Mouse (Mus musculus): ENCODE results near the gene Npc1l1. TPM values are rescaled to one million over a fixed set of nuclear protein-coding genes. Genes with fewer than 3 reads are reported as not detected.
A peak's percentile ranks its signal among the peaks of the same experiment; 100 is the strongest.
"Not testable (repeated sequence)": the region's sequence is repeated elsewhere in the genome, so short reads cannot be mapped to it uniquely, and the experiment has no call there.

The Npc1l1 gene
- total and polyA plus RNA-seq, 3 experiments, result 0.10 TPM; not detected in 2

DNA sequence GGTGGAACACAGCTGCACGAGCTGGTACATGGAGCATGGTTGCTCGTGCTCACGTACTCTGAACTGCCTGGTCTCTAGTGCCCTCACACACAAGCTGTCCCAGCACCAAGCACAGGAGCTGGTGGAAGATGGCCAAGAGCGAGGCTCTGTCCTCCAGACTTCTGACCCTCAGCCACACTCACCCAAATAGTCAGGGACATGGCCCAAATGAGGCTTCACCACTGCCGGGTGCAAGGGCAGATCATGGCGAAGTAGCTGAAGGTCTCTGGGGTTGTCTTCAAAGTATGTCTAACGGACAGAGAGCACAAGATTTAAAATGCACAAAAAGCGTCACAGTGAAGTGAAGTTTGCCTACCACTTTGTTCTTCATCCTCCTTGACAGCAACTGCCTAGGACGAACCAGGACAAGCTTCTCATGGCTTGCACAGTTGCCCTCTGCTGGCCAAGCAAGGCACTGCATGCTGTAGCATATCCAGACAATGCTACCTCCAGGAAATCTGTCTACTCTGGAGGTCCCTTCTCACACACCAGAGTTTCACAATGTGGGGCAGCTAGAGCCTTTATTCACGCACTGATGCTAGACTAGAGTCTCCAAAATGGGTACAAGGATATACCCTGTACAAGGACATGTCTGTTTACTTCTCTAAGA, 31.6 kb upstream of the Npc1l1 start (continued):
- TF ChIP-seq UBTF (IDR thresholded peaks at IDR 0.05; ENCODE audit: borderline replicate concordance, insufficient read depth, low read depth, low read length) (no peak), ZC3H11A (IDR thresholded peaks at IDR 0.05; ENCODE audit: low read depth, low read length) (peak; percentile 51; the same call in 1 of the 2 replicates), ETS1 (IDR thresholded peaks at IDR 0.05; ENCODE audit: low read depth, low read length) (no peak), MEF2A (IDR thresholded peaks at IDR 0.05; ENCODE audit: extremely low read depth, insufficient replicate concordance, low read depth, low read length, poor library complexity, severe bottlenecking) (no peak), NELFE (IDR thresholded peaks at IDR 0.05; ENCODE audit: low read depth, low read length) (no peak), RAD21 (IDR thresholded peaks at IDR 0.05; ENCODE audit: low read depth, low read length) (peak; percentile 57), ZMIZ1 (IDR thresholded peaks at IDR 0.05; ENCODE audit: low read depth, low read length) (no peak), E2F4 (IDR thresholded peaks at IDR 0.05; ENCODE audit: borderline replicate concordance, low read depth, low read length) (no peak), POLR2A (IDR thresholded peaks at IDR 0.05; ENCODE audit: control insufficient read depth in 1 of 2, insufficient read depth in 1 of 2, low read depth in 1 of 2, low read length in 2 of 2, poor library complexity in 1 of 2) (peak in 1 of 2 experiments; percentile 45; a peak in 2 of 4 replicates), ZKSCAN1 (IDR thresholded peaks at IDR 0.05; ENCODE audit: low read depth, low read length) (no peak)

DNA sequence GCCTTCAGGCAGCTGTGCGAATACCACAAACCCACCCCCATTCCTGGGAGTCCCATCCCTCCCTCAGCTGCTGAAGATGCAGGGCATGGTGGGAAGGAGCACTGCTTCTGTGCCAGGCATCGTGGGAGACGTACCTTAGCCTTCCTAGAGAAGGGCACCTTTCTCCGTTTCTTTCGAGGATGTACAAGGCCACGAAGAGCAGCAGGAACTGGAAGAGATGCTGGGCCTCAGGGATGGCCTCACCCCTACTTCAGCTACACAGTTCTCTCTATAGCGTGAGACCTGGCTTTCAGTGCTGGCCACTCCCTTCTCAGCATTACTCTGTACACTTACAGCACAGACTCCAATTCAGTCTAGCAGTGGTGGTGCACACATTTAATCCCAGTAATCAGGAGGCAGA, 29.5 kb upstream of the Npc1l1 start:
- no peak overlapping the region for H3K27ac ChIP-seq (ENCODE audit: control insufficient read depth, low read depth, low read length)
- H3K36me3 ChIP-seq (ENCODE audit: control insufficient read depth in 1 of 2, insufficient read depth in 2 of 2, low read length in 2 of 2), result peaks cover 0 to 14% of the 10 kb centered on the region in 2 experiments; a peak in 2 of 4 replicates
- no peak overlapping the region for H3K9ac ChIP-seq (ENCODE audit: control insufficient read depth, low read depth, low read length, poor library complexity, severe bottlenecking)
- H3K4me1 ChIP-seq (ENCODE audit: control insufficient read depth in 1 of 2, insufficient read depth in 2 of 2, low read length in 2 of 2), result peaks cover 0 to 6% of the 10 kb centered on the region in 2 experiments; a peak in 1 of 4 replicates
- H3K27me3 ChIP-seq (ENCODE audit: control insufficient read depth in 1 of 2, insufficient read depth in 2 of 2, low read length in 2 of 2), result no peaks in the 10 kb centered on the region
- H3K4me3 ChIP-seq (ENCODE audit: control insufficient read depth in 1 of 2, insufficient read depth in 1 of 2, low read depth in 2 of 2, low read length in 2 of 2), result no peak overlapping the region
- H3K79me2 ChIP-seq (ENCODE audit: control insufficient read depth, insufficient read depth, low read length, poor library complexity), result no peaks in the 10 kb centered on the region; the same call in 1 of the 2 replicates
- no peak for DNase-seq (ENCODE audit: low read depth, low spot score)
- no peak for TF ChIP-seq POLR2A (IDR thresholded peaks at IDR 0.05; ENCODE audit: control insufficient read depth in 1 of 2, insufficient read depth in 1 of 2, low read depth in 1 of 2, low read length in 2 of 2, poor library complexity in 1 of 2)
- TF ChIP-seq UBTF (IDR thresholded peaks at IDR 0.05; ENCODE audit: borderline replicate concordance, insufficient read depth, low read depth, low read length), result no peak
- no peak for TF ChIP-seq KAT2A (conservative IDR thresholded peaks at IDR 0.05; ENCODE audit: low read depth, low read length)
- TF ChIP-seq POLR2AphosphoS5 (IDR thresholded peaks at IDR 0.05; ENCODE audit: borderline replicate concordance, low read depth, low read length), result peak; percentile 53; the same call in 1 of the 2 replicates
- no peaks in the 10 kb centered on the region for H3K9me3 ChIP-seq (replicated peaks; ENCODE audit: insufficient read depth, low read length)

- peak; percentile 37 for DNase-seq (ENCODE audit: low read depth, low spot score)
- peaks cover 0 to 14% of the 10 kb centered on the region in 2 experiments; a peak in 2 of 4 replicates for H3K36me3 ChIP-seq (ENCODE audit: control insufficient read depth in 1 of 2, insufficient read depth in 2 of 2, low read length in 2 of 2)
- TF ChIP-seq CHD2 (IDR thresholded peaks at IDR 0.05; ENCODE audit: low read length) (no peak), MYC (IDR thresholded peaks at IDR 0.05; ENCODE audit: low read depth, low read length) (no peak), POLR2A (IDR thresholded peaks at IDR 0.05; ENCODE audit: control insufficient read depth in 1 of 2, insufficient read depth in 1 of 2, low read depth in 1 of 2, low read length in 2 of 2, poor library complexity in 1 of 2) (peak in 1 of 2 experiments; percentile 38; a peak in 1 of 4 replicates), POLR2AphosphoS5 (IDR thresholded peaks at IDR 0.05; ENCODE audit: borderline replicate concordance, low read depth, low read length) (0 out of 2 replicates have a peak, but pooled peaks have one; percentile 47), POLR2AphosphoS2 (IDR thresholded peaks at IDR 0.05; ENCODE audit: low read length) (peak; percentile 49)
- no peak overlapping the region for H3K9ac ChIP-seq (ENCODE audit: control insufficient read depth, low read depth, low read length, poor library complexity, severe bottlenecking)
- H3K4me3 ChIP-seq (ENCODE audit: control insufficient read depth in 1 of 2, insufficient read depth in 1 of 2, low read depth in 2 of 2, low read length in 2 of 2), result no peak overlapping the region
- H3K9me3 ChIP-seq (replicated peaks; ENCODE audit: insufficient read depth, low read length), result no peaks in the 10 kb centered on the region
- H3K4me1 ChIP-seq (ENCODE audit: control insufficient read depth in 1 of 2, insufficient read depth in 2 of 2, low read length in 2 of 2), result peaks cover 0 to 6% of the 10 kb centered on the region in 2 experiments; a peak in 1 of 4 replicates
- no peaks in the 10 kb centered on the region for H3K27me3 ChIP-seq (ENCODE audit: control insufficient read depth in 1 of 2, insufficient read depth in 2 of 2, low read length in 2 of 2)
- H3K79me2 ChIP-seq (ENCODE audit: control insufficient read depth, insufficient read depth, low read length, poor library complexity), result no peaks in the 10 kb centered on the region; the same call in 1 of the 2 replicates
- no peak overlapping the region for H3K27ac ChIP-seq (ENCODE audit: control insufficient read depth, low read depth, low read length)
These were observed 26.6 kb upstream of the Npc1l1 start for GRCm38 (mm10) chr11:6256490-6257072.

DNA sequence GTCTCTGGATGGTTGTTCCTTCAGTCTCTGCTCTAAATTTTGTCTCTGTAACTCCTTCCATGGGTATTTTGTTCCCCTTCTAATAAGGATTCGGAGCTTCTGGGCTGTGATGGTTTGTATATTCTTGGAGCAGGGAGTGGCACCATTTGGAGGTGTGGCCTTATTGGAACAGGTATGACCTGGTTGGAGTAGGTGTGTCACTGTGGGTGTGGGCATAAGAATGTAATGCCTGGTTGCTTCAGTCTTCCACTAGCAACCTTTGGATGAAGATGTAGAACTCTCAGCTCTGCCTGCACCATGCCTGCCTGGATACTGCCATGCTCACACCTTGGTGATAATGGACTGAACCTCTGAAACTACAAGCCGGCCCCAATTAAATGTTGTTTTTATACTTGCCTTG, 24.7 kb upstream of the Npc1l1 start:
- H3K4me3 ChIP-seq (ENCODE audit: control insufficient read depth in 1 of 2, insufficient read depth in 1 of 2, low read depth in 2 of 2, low read length in 2 of 2); H3K4me1 ChIP-seq (ENCODE audit: control insufficient read depth in 1 of 2, insufficient read depth in 2 of 2, low read length in 2 of 2); DNase-seq (ENCODE audit: low read depth, low spot score); H3K9me3 ChIP-seq (replicated peaks; ENCODE audit: insufficient read depth, low read length); H3K36me3 ChIP-seq (ENCODE audit: control insufficient read depth in 1 of 2, insufficient read depth in 2 of 2, low read length in 2 of 2); H3K27ac ChIP-seq (ENCODE audit: control insufficient read depth, low read depth, low read length); H3K27me3 ChIP-seq (ENCODE audit: control insufficient read depth in 1 of 2, insufficient read depth in 2 of 2, low read length in 2 of 2); H3K9ac ChIP-seq (ENCODE audit: control insufficient read depth, low read depth, low read length, poor library complexity, severe bottlenecking); H3K79me2 ChIP-seq (ENCODE audit: control insufficient read depth, insufficient read depth, low read length, poor library complexity): not testable (repeated sequence)
